Mouse (Mus musculus) megakaryocyte progenitor cell, adult 5-6 weeks (primary cell): Measurements from ENCODE around the gene Pnpla2. TPM values are rescaled to one million over a fixed set of nuclear protein-coding genes. Genes with fewer than 3 reads are reported as not detected.
"Not testable (repeated sequence)": the region's sequence is repeated elsewhere in the genome, so short reads cannot be mapped to it uniquely, and the experiment has no call there.

ENCODE experiments used
- ATAC-seq: replicated peaks from 2 replicates; pipeline ENCODE4 v1.8.0; 2016; ENCODE audit warnings: mild to moderate bottlenecking, moderate TSS enrichment, inconsistent platforms; ENCODE audit not compliant: poor library complexity
- total RNA-seq, 2 experiments: library from RNA; stranded (forward) in 1 of 2; stranded (reverse) in 1 of 2; fragments of 157-497, 149-512 nt in 1 of 2; fragments of 200-1000 nt in 1 of 2; gene quantifications; 2 replicates each; pipeline versions ENCODE4 v1.2.3 to v1.2.4; 2015 to 2017

Pnpla2 gene
- total RNA-seq, 2 experiments from 2014 or later = 15.6 to 44.5 TPM

DNA sequence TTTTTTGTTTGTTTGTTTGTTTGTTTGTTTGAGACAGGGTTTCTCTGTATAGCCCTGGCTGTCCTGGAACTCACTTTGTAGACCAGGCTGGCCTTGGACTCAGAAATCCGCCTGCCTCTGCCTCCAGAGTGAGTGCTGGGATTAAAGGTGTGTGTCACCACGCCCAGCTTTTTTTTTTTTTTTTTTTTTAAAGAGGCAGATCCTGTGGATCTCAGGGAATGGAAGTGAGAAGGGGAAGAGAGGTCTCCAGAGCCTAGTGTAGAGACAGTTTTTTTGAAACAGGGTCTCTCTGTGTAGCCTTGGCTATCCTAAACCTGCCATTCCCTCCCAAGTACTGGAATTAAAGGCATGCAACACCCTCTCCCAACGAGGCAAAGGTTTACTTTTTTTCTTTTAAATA is 8.6 kb upstream of the Pnpla2 start:
- ATAC-seq = not testable (repeated sequence)

- ATAC-seq = peak; percentile 76
These were observed 7.6 kb upstream of the Pnpla2 start, which contains the start of gene Rplp2 for GRCm38 (mm10) chr7:141447110-141447991. Gene Rplp2, plus strand, starts transcription at chr7:141447370.

DNA sequence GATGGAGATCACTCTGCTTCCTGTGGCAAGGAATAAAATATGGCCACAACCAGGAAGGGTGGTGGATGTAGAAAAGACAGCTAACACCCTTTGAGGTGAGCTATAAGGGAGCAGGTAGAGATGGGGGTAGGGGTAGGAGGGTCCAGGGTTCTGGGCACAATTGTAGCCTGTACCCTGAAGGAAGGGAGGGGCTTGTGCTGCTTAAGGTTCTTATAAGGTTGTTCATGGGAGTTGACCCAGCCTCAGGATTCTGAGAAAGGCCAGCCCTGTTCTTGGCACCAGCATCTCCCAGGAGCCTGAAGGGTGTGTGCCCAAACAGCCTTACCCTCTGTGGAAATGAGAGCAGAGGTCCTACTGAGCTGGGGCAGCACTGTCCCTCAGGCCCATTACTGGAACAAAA is 3.1 kb upstream of the Pnpla2 start:
- ATAC-seq = no peak

GRCm38 (mm10) chr7:141453636-141454035 is 1.4 kb upstream of the Pnpla2 start:
- ATAC-seq = no peak

DNA sequence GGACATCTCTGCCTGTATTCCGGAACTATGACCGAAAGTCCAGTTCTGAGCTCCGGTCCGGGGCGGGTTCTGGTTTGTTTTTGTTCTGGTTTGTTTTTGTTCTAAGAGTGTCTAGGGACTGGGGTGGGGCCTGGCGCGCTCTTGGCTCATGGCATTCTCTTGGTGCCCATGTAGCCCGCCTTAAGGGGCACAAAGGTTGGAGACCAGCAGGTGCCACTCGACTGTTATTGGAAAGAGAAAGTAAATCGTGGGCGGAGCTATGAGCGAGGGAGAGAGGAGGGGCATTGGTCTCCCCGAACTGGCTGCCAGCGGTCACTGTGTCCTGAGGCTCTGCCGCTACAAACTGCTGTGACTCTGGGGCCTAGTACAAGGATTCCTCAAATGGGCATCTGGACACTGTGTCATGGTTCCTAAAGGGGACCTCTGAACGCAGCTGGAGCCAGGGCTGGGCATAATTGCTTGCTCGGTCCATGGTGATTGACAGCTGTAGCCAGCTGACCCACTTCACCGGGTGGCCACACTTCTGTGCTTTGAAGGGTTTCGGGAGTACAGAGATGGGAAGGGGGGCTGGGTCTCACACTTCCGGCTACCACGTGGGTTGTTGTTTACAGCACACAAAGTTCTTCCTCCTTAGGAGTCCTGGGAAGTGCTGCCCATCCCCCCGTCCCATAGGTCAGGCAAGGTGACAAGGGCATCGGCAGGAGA is 764 bp downstream of the Pnpla2 start:
- ATAC-seq = peak; percentile 36

DNA sequence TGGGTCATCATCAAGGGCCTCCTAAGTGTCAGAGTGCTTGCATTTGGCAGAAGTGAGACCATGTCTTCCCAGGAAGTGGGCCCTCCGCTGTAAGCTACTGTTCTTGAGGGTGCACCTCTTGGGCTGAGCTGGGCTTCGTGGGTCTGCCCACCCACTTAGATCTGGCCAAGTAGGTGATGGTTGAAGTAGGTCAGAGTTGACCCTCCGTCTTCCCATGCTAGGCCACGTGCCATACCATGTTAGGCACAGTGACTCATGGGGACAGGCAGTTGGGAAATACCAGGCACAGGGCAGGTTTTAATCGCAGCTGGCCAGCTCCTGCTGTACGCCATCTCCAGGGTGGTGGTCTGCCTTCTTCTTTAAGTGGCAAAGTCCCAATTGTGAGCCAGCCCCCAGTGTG is 1.7 kb downstream of the Pnpla2 start:
- ATAC-seq = no peak

DNA sequence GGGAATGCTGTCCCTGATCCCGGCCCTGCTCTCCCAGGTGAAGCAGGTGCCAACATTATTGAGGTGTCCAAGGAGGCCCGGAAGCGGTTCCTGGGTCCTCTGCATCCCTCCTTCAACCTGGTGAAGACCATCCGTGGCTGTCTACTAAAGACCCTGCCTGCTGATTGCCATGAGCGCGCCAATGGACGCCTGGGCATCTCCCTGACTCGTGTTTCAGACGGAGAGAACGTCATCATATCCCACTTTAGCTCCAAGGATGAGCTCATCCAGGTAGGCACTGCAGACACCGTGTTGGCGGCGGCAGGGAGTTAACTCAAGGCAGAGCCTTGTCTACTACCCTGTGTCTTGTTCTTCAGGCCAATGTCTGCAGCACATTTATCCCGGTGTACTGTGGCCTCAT is 2.2 kb downstream of the Pnpla2 start:
- no peak for ATAC-seq

- peak; percentile 12; the same call in 1 of the 2 replicates for ATAC-seq
These were observed 3.1 kb downstream of the Pnpla2 start for GRCm38 (mm10) chr7:141457986-141458660.

DNA sequence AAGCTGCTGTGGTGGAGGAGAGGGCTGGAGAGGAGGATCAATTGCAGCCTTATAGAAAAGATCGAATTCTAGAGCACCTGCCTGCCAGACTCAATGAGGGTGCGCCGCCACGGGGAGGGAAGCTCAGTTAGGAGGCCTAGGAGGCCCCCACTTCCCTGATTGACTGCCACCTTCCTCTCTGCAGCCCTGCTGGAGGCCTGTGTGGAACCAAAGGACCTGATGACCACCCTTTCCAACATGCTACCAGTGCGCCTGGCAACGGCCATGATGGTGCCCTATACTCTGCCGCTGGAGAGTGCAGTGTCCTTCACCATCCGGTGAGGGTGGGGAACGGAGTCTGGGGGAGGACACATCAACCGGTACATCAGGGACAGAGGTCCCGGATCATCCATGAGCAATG is 3.7 kb downstream of the Pnpla2 start:
- no peak for ATAC-seq

- no peak for ATAC-seq
These were observed 4.3 kb downstream of the Pnpla2 start for GRCm38 (mm10) chr7:141459301-141459711.

- ATAC-seq = no peak
These were observed 5.0 kb downstream of the Pnpla2 start for GRCm38 (mm10) chr7:141460001-141460390.

GRCm38 (mm10) chr7:141460391-141461113 is 5.6 kb downstream of the Pnpla2 start, which contains the start of gene Cracr2b:
Gene Cracr2b, plus strand, starts transcription at chr7:141461094.
- ATAC-seq = peak; percentile 40

DNA sequence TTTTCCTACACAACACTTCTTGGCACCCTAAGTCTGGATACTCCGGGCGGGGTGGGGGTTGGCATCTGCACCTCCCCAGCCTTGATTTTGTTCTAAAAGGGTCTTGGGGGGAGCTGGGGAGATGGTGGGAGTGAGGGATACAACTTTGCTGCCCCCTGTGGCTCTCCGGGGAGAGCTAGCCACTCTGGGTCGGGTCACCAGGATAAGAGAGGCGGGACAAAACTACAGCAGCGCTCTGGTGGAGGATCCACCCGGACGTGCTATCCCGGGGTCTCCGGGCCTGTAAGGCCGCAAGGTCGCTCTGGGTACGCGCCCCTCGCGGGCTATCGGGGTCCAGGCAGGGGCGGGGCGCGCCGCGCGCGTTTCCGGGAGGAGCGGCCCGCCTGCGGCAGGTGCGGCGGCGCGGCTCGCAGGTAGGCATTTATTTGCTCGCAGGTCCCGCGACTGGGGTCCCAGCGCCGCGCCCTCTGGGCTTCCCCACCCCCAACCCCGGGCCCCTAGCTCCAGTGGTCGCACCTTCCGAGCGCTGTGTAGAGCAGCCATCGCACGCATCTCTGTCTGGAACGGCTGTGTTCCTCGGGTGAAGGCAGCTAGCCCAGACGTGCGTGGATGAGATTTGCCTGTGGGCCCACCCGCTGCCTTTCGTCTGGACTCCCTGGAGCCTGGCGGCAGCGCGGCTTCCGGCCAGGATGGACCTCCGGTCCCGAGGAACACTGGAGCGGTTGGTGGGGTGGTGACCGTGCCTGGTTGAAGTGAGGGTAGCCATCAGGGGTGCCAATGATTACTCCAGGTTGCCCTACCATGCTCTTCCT is 6.7 kb downstream of the Pnpla2 start:
- ATAC-seq = 0 out of 2 replicates have a peak, but pooled peaks have one; percentile 11

GRCm38 (mm10) chr7:141462333-141462821 is 7.4 kb downstream of the Pnpla2 start:
- no peak for ATAC-seq

DNA sequence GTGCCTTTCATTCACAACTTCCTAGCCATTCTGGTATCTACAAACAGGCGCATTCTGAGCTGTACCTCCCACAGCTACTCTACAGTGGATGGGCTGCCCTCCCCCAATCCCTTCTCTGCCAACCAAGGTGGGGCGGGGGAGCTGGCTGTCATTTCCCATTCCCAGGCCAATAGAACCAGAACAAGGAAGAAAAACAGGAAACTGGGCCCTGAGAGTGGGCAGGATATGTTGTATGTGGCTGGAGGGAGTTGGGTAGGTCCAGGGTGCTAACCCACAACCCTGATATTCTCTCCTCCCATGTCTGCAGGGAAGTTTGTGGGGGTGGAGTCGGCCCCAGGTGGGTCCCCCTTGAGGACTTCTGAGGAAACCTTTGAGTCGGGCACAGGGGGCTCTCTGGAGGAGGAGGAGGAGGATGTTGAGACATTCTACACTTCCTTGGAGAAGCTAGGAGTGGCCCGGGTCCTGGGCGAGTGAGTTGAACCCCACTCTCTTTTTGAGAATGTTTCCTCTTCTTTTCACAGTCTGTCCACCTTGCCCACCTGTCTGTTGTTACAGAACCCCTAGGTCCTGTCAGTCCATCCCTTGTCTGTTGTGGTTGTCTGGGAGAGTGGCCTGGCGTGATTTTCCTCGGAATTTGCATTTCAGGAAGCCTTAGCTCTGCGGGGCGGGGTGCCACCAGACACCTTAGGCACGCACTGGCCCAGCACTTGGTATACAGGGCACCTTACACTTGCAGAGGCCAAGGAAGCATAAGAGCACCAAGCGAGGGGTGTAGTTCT is 9.0 kb downstream of the Pnpla2 start:
- no peak for ATAC-seq

DNA sequence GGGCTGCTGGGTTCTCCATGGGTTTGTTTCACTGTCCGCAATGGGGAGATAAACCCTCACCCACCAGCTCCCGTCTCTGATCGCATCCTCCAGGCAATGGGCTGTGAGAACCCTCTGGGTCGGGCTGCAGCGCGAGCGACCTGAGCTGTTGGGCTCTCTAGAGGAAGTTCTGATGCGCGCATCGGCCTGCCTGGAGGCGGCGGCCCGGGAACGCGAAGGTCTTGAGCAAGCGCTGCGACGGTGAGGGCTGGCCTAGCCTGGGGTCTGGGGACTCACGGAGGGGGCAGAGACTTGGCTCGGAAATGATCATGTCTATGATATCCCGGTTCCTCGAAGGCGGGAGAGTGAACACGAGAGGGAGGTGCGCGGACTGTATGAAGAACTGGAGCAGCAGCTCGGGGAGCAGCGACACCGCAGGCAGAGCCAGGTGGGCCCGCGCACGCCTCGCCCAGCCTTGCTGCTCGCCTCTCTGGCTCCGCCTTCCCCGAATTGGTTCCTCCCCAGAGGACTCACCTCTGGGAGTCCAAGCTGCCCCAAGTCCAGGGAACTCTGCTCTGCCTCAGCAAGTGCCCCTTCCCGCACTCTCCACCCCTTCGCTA is 9.7 kb downstream of the Pnpla2 start:
- no peak for ATAC-seq

GRCm38 (mm10) chr7:141465388-141466044 is 10.5 kb downstream of the Pnpla2 start:
- ATAC-seq = no peak

DNA sequence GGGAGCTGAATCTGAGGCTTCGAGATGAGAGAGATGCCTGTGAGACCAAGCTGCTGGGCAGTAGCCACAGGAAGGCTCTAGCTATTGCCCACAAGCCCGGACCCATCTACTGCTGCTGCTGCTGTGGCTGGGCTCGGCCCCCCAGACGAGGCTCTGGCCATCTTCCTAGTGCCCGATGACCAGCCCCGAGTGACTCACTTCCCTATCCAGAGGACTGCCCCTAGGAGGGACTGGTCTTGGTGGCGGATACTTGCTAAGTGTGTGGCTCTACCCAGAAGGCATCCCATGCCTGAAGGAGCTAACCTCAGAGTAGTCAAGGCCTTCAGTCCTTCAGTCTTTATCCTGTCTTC is 11.0 kb downstream of the Pnpla2 start:
- ATAC-seq = no peak
